Mouse (Mus musculus) splenic B cell, adult 2 months (primary cell): ENCODE results near the gene Gm10096.
"Not testable (repeated sequence)": the region's sequence is repeated elsewhere in the genome, so short reads cannot be mapped to it uniquely, and the experiment has no call there.

Source experiments
- DNase-seq: peaks from one replicate; pipeline ENCODE4 v3.0.0-alpha.2; 2011; ENCODE audit warnings: low read depth, low spot score
- H3K27me3 ChIP-seq: 2 replicates; pipeline ENCODE4 v1.6.1; 2012; ENCODE audit warnings: mild to moderate bottlenecking, low read length, moderate library complexity, mixed read lengths; ENCODE audit not compliant: control insufficient read depth, poor library complexity, insufficient read depth, severe bottlenecking
- H3K36me3 ChIP-seq: 2 replicates; pipeline ENCODE4 v1.6.1; 2012; ENCODE audit warnings: mild to moderate bottlenecking, low read length, moderate library complexity, mixed read lengths; ENCODE audit not compliant: control insufficient read depth, poor library complexity, insufficient read depth, severe bottlenecking

The Gm10096 gene

GRCm38 (mm10) chrX:28954602-28955001 is at the start of gene Gm10096:
TSS of gene Gm10096 (minus strand) at chrX:28954702.
- not testable (repeated sequence) for H3K27me3 ChIP-seq, H3K36me3 ChIP-seq, DNase-seq
